21 mouse cellular contexts compared by ENCODE assay signal in the genomic region with DNA sequence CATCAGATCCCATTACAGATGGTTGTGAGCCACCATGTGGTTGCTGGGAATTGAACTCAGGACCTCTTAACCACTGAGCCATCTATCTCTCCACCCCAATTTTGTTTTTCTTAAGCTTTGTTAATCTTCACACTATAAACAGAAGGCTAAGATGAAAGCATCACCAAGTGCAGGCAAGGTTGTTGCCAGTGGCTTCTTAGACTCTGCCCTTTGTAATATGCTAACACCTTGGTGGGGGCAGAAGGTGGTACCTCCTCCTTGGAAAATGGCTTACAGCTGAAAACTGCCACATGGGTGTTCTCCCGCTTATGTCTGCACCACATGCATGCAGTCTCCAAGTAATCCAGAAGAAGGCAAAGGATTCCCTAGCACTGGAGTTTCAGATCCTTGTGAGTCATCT. TPM values are rescaled to one million over a fixed set of nuclear protein-coding genes. Genes with fewer than 3 reads are reported as not detected.
"Had no signal": no experiment of that assay in that cellular context is flagged by ENCODE, and none has a peak within 500 bp of the region (broad histone marks: within the 10 kb centered on the region; RNA-seq: fewer than 3 reads in every experiment).

No protein-coding gene starts in this region.

- ATAC-seq: liver, postnatal 0 days; lung, postnatal 0 days had no signal

- H3K9ac ChIP-seq: liver, postnatal 0 days; lung, embryonic 15.5 days; midbrain, embryonic 12.5 days; neural tube, embryonic 12.5 days; stomach, embryonic 15.5 days had no signal

- H3K4me1 ChIP-seq: neural tube, embryonic 12.5 days; stomach, embryonic 15.5 days had no signal

- H3K4me2 ChIP-seq: lung, embryonic 15.5 days; midbrain, embryonic 12.5 days; neural tube, embryonic 12.5 days; stomach, embryonic 15.5 days had no signal

- DNase-seq: liver, postnatal 0 days; lung, adult 2 months; lung, postnatal 14 days; lung, postnatal 36 days; midbrain, embryonic 14.5 days; right cerebral cortex, postnatal 14 days; thymus, adult 2 months; thymus, postnatal 25 days; thymus, postnatal 4 days had no signal

- H3K27ac ChIP-seq: lung, embryonic 15.5 days; macrophage; midbrain, embryonic 10.5 days; midbrain, embryonic 12.5 days; neural tube, embryonic 12.5 days; stomach, embryonic 15.5 days; stomach, postnatal 0 days had no signal

- H3K27me3 ChIP-seq: lung, embryonic 15.5 days; megakaryocyte, embryonic 14.5 days; midbrain, embryonic 12.5 days; neural tube, embryonic 12.5 days; stomach, embryonic 15.5 days had no signal

- H3K4me3 ChIP-seq: lung, embryonic 15.5 days; megakaryocyte, embryonic 14.5 days; midbrain, embryonic 10.5 days; midbrain, embryonic 12.5 days; neural tube, embryonic 12.5 days; stomach, embryonic 15.5 days had no signal

- H3K9me3 ChIP-seq: lung, embryonic 15.5 days; megakaryocyte, embryonic 14.5 days; midbrain, embryonic 10.5 days; midbrain, embryonic 12.5 days; neural tube, embryonic 12.5 days; stomach, embryonic 15.5 days had no signal

RNA-seq across cellular contexts. Expression of a gene that starts 8.3 kb away (rescaled TPM):
- total RNA-seq: midbrain, postnatal 0 days had no signal
- polyA plus RNA-seq: lung, adult 2 months; macrophage; midbrain, embryonic 10.5 days; neural tube, embryonic 12.5 days; spleen, adult 2 months; stomach, postnatal 0 days; urinary bladder, adult 2 months had no signal
